Mouse (Mus musculus): Measurements from ENCODE around the gene L3mbtl1. TPM values are rescaled to one million over a fixed set of nuclear protein-coding genes. Genes with fewer than 3 reads are reported as not detected.
A peak's percentile ranks its signal among the peaks of the same experiment; 100 is the strongest.

L3mbtl1 gene
- total and polyA plus RNA-seq, 2 experiments from 2014 or later: 3.4 to 10.4 TPM

DNA sequence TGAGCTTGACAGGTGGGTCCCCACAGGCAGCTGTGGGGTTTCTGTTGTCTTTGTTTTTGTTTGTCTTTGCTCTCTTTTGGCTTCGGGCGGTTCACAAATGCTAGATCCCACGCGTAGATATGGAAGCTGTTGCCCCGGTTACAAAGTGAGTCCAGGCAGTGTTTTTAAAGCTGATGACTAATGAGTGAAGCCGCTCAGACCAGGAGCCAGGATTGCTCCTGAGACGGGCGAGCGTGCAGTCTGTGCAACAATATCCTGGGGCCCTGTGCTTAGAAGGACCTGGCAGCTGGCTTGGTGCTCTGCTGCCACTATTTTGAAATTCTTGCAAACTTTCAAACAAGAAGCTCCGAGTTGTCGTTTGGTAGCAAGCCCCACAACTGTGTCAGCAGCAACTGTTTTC lies 30.4 kb downstream of the L3mbtl1 start:
- TF ChIP-seq CTCF (IDR thresholded peaks at IDR 0.05; ENCODE audit: low read depth): no peak
- H3K36me3 ChIP-seq (ENCODE audit: insufficient read depth): no peaks in the 10 kb centered on the region
- H3K9ac ChIP-seq: no peak overlapping the region
- WGBS: 14% methylated on average over 11 of the region's 11 CpGs
- no peak overlapping the region for H3K27ac ChIP-seq (ENCODE audit: low read depth, low read length)
- H3K4me1 ChIP-seq (ENCODE audit: insufficient read depth): peaks cover 5% of the 10 kb centered on the region; the same call in 1 of the 2 replicates
- no peaks in the 10 kb centered on the region for H3K27me3 ChIP-seq (ENCODE audit: insufficient read depth, low read length)
- DNase-seq (peak; percentile 22), ATAC-seq (no peak; the same call in 1 of the 2 replicates)
- no peak overlapping the region for H3K4me3 ChIP-seq (ENCODE audit: low read depth, low read length)
- H3K4me2 ChIP-seq (ENCODE audit: low read depth): no peak overlapping the region
- H3K9me3 ChIP-seq (ENCODE audit: low read length): no peaks in the 10 kb centered on the region

DNA sequence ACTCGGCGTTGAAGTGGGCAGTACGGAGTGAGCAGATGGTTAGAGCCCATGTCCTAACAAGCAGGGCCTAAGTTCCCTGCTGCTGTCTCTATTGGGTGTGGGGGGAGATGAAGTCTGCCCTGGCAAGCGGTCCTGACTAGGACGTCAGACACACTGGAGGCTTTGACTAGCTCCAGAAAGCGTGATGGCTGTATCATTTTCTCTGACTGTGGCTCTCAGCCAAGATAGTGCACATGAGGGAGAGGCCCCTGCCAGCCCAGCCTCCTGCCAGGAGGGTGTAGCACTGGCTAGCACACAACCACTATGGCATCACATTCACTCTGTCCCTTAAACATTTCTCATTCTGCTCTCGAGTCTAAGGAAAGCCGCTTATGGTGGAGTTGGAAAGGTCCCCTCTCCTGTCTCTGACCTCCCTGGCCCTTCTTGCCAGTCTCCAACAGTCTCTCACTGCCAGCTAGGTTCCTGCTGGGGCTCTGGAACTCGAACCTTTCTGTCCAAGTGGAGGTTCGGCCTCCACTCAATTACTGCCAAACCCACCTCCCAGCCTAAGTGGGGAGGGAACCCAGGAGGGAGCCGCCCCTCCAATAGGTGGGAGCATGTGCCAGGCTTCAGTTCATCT lies 32.0 kb downstream of the L3mbtl1 start:
- Histone ChIP-seq H3K27ac (ENCODE audit: low read depth, low read length) (no peak overlapping the region), H3K27me3 (ENCODE audit: insufficient read depth, low read length) (no peaks in the 10 kb centered on the region), H3K4me2 (ENCODE audit: low read depth) (no peak overlapping the region), H3K36me3 (ENCODE audit: insufficient read depth) (no peaks in the 10 kb centered on the region), H3K9me3 (ENCODE audit: low read length) (no peaks in the 10 kb centered on the region), H3K9ac (no peak overlapping the region), H3K4me3 (ENCODE audit: low read depth, low read length) (no peak overlapping the region), H3K4me1 (ENCODE audit: insufficient read depth) (peaks cover 5% of the 10 kb centered on the region; the same call in 1 of the 2 replicates)
- TF ChIP-seq CTCF (IDR thresholded peaks at IDR 0.05; ENCODE audit: low read depth): no peak
- WGBS: 41% methylated on average over 11 of the region's 11 CpGs
- ATAC-seq: peak; percentile 78
- DNase-seq: peak; percentile 68

DNA sequence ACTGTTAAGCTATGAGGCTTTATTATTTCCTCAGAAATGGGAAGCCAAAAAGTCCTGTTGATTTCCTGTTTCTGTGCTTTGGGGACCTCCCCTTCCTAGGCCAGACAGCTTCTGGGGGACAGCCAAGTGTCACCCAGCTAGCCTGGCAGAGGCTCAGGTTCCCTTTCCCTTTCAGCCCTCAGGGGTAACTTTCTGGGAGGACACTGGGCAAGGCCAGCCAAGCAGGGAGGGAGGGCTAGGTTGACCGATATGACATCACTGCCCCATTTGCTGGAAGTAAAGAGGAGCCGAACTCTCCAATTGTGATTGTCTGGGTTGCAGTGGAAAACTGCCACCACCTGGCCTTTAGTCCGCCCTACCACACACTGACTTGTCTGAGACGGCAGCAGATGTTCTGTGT lies 32.7 kb downstream of the L3mbtl1 start:
- Histone ChIP-seq H3K9ac (no peak overlapping the region), H3K27me3 (ENCODE audit: insufficient read depth, low read length) (no peaks in the 10 kb centered on the region), H3K4me2 (ENCODE audit: low read depth) (no peak overlapping the region), H3K36me3 (ENCODE audit: insufficient read depth) (no peaks in the 10 kb centered on the region), H3K4me1 (ENCODE audit: insufficient read depth) (peaks cover 5% of the 10 kb centered on the region; the same call in 1 of the 2 replicates), H3K4me3 (ENCODE audit: low read depth, low read length) (no peak overlapping the region), H3K27ac (ENCODE audit: low read depth, low read length) (no peak overlapping the region), H3K9me3 (ENCODE audit: low read length) (no peaks in the 10 kb centered on the region)
- TF ChIP-seq CTCF (IDR thresholded peaks at IDR 0.05; ENCODE audit: low read depth): no peak
- ATAC-seq: 0 out of 2 replicates have a peak, but pooled peaks have one; percentile 19
- no peak for DNase-seq
- 34% methylated on average over 4 of the region's 4 CpGs for WGBS

DNA sequence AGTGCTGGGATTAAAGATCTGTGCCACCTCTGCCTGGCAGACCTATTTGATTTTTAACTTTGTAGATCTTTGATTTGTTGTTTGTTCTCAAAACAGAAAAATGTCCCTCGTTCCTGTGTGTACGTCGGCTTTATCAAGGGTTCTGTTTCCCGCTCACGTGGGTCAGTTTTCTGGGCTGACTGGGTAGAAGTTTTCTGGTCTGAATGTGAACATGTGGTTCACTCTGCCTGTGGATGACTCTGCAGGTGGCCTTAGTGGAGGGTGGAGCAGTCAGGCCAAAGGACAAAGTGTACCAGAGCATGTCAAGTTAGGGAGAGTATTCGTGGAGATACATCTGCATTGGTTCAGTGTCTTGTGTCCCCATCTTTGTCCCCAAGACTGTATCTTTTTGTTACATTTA lies 41.1 kb downstream of the L3mbtl1 start:
- H3K36me3 ChIP-seq (ENCODE audit: insufficient read depth): no peaks in the 10 kb centered on the region
- H3K27ac ChIP-seq (ENCODE audit: low read depth, low read length): no peak overlapping the region
- H3K9ac ChIP-seq: no peak overlapping the region
- H3K27me3 ChIP-seq (ENCODE audit: insufficient read depth, low read length): no peaks in the 10 kb centered on the region
- ATAC-seq: no peak
- 92% methylated on average over 6 of the region's 6 CpGs for WGBS
- TF ChIP-seq CTCF (IDR thresholded peaks at IDR 0.05; ENCODE audit: low read depth): no peak
- no peak for DNase-seq
- H3K4me1 ChIP-seq (ENCODE audit: insufficient read depth): no peaks in the 10 kb centered on the region
- H3K4me3 ChIP-seq (ENCODE audit: low read depth, low read length): no peak overlapping the region
- H3K4me2 ChIP-seq (ENCODE audit: low read depth): no peak overlapping the region
- H3K9me3 ChIP-seq (ENCODE audit: low read length): no peaks in the 10 kb centered on the region

DNA sequence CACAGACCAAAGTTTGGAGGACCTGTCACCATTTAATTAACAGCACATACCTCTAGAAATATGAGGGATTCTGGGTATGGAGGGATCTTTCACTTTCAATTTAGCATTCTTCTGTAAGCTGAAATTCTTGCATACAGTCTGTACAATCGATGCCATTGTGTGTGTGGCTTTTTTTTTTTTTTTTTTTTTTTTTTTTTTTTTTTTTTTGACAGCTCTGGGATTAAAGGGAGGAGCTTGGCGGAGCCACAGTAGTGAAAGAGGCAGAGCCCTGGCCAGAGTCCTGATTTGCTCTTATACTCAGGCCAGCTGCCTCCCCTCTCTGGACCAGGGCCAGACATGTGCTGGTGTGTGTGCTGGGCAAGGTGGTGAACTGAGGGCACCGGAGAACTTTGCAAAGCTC lies 42.7 kb downstream of the L3mbtl1 start:
- Histone ChIP-seq H3K27ac (ENCODE audit: low read depth, low read length) (no peak overlapping the region), H3K4me2 (ENCODE audit: low read depth) (no peak overlapping the region), H3K4me3 (ENCODE audit: low read depth, low read length) (no peak overlapping the region), H3K27me3 (ENCODE audit: insufficient read depth, low read length) (no peaks in the 10 kb centered on the region), H3K9ac (no peak overlapping the region), H3K9me3 (ENCODE audit: low read length) (no peaks in the 10 kb centered on the region), H3K4me1 (ENCODE audit: insufficient read depth) (no peaks in the 10 kb centered on the region), H3K36me3 (ENCODE audit: insufficient read depth) (no peaks in the 10 kb centered on the region)
- TF ChIP-seq CTCF (IDR thresholded peaks at IDR 0.05; ENCODE audit: low read depth): no peak
- DNase-seq: peak; percentile 48
- ATAC-seq: peak; percentile 56
- 19% methylated on average over 3 of the region's 3 CpGs for WGBS

DNA sequence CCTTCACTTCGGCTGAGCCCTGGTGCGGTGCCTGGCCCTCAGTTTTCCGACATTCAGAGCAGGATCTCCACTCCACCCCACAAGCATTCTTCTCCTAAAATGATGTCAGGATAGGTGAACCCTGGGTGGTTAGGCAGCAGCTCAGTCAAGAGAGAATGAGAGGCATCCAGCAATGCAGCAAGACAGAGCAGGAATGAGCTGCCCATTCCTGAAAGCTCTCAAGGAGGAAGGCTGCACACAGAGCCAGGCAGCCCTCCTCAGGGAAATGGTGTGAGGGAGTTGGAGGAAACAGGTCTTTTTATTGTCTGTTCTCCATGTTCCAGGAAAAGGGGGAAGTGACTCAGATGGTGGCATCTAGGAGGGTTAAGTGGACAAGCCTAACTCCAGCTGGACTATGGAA lies 43.5 kb downstream of the L3mbtl1 start:
- DNase-seq: no peak
- H3K9ac ChIP-seq: no peak overlapping the region
- no peak overlapping the region for H3K4me2 ChIP-seq (ENCODE audit: low read depth)
- no peaks in the 10 kb centered on the region for H3K4me1 ChIP-seq (ENCODE audit: insufficient read depth)
- H3K27ac ChIP-seq (ENCODE audit: low read depth, low read length): no peak overlapping the region
- 85% methylated on average over 3 of the region's 3 CpGs for WGBS
- ATAC-seq: no peak
- H3K4me3 ChIP-seq (ENCODE audit: low read depth, low read length): no peak overlapping the region
- no peaks in the 10 kb centered on the region for H3K27me3 ChIP-seq (ENCODE audit: insufficient read depth, low read length)
- no peaks in the 10 kb centered on the region for H3K9me3 ChIP-seq (ENCODE audit: low read length)
- H3K36me3 ChIP-seq (ENCODE audit: insufficient read depth): no peaks in the 10 kb centered on the region
- no peak for TF ChIP-seq CTCF (IDR thresholded peaks at IDR 0.05; ENCODE audit: low read depth)

DNA sequence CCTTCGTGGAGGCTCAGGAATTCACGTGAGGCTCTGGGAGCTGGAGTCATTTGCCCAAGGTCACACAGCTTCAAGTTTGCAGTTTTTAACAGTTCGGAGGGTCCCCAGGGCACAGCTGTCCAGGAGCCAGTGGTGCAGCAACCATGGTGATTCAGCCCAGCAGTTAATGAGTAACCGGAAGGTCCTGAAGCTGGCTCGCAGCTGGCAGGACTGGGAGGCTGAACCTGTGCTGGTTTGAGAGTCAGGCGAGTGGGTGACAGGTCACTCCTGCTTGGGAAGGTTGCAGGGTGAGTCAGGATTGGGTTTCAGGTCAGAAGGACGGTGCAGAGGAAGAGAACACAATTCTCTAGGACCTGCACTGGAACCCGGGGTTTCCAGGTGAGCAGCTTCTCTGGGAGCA lies 43.9 kb downstream of the L3mbtl1 start, which contains the start of gene Sgk2:
Gene Sgk2, plus strand, starts transcription at position 113 of the 400 bp plus-strand sequence.
- H3K9ac ChIP-seq: no peak within 1 kb of the TSS
- WGBS: 69% methylated on average over 8 of the region's 8 CpGs
- no peaks in the 10 kb centered on the region for H3K36me3 ChIP-seq (ENCODE audit: insufficient read depth)
- H3K4me2 ChIP-seq (ENCODE audit: low read depth): no peak within 1 kb of the TSS
- no peak within 1 kb of the TSS for H3K27ac ChIP-seq (ENCODE audit: low read depth, low read length)
- no peak for DNase-seq
- H3K4me3 ChIP-seq (ENCODE audit: low read depth, low read length): no peak within 1 kb of the TSS
- no peaks in the 10 kb centered on the region for H3K27me3 ChIP-seq (ENCODE audit: insufficient read depth, low read length)
- H3K9me3 ChIP-seq (ENCODE audit: low read length): no peaks in the 10 kb centered on the region
- no peak for TF ChIP-seq CTCF (IDR thresholded peaks at IDR 0.05; ENCODE audit: low read depth)
- no peaks in the 10 kb centered on the region for H3K4me1 ChIP-seq (ENCODE audit: insufficient read depth)
- no peak for ATAC-seq
